11 mouse cellular contexts compared by ENCODE assay signal in the genomic region with DNA sequence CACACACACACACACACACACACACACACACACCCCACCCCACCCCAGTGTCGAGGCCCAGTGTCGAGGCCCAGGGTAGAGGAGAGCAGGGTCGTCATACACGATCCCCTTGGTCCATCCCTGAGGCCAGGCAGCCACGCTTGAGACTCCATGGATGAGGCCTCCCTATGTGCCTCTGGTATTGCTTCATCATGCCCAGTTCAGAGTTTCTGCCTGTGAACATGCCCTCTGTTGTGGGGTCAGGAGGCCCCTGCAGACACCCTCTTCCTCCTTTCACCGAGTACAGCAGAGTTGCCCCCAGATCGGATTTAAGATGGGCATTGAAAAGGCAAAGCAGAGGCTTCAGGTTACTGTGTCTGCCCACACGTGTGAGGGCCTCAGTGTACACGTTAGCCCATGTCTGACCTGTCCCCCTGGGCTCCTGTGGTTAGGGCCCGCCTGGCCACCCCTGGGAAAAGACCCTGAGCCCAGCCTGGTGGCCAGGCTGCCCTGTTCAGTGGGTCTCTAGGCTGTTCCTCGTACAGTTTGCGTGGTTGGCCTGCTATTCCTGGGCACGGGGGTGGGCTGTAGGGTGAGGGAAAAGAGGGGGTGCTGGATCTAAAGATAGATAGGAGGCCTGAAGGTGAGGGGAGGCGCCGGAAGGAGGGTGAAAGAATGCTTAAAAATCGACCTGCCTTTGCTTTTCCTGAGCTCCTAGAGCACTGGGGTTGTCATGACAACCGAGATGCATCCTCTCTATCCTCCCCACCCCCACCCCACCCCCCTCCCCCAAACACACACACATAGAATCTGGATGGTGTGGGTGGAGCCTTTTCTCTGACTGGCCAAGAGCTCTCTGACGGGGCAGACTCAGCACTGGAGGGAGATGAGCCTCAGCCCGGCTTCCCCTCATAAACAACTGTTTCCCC. TPM values are rescaled to one million over a fixed set of nuclear protein-coding genes. Genes with fewer than 3 reads are reported as not detected.
DNase-seq lines count a peak whose midpoint lies in the region; ATAC-seq and TF ChIP-seq lines count a peak whose summit lies in the region.
"Had no signal": no experiment of that assay in that cellular context is flagged by ENCODE, and none has a peak within 500 bp of the region (broad histone marks: within the 10 kb centered on the region; RNA-seq: fewer than 3 reads in every experiment).

No protein-coding gene starts in this region.

- no peak for DNase-seq in heart, adult 2 months
- DNase-seq in mesoderm, embryonic 11.5 days (ENCODE audit: low read depth, low spot score): peak; percentile 60
- DNase-seq in right cerebral cortex, postnatal 10 days (ENCODE audit: low spot score in 2 of 2): peak; percentile 65 to 84
- DNase-seq in kidney, postnatal 4 days: no peak
- DNase-seq in cerebellum, adult 9-10 months: no peak
- DNase-seq: cerebellum, postnatal 10 days had no signal

- no peak overlapping the region for H3K9ac ChIP-seq in heart, embryonic 11.5 days (ENCODE audit: low read depth, low read length)
- no peak overlapping the region for H3K9ac ChIP-seq in heart, adult 2 months (ENCODE audit: low read depth, low read length)
- peak overlapping the region; percentile 28; the same call in 1 of the 2 replicates for H3K9ac ChIP-seq in forebrain, embryonic 13.5 days
- H3K9ac ChIP-seq in heart, embryonic 12.5 days: no peak overlapping the region
- H3K9ac ChIP-seq: liver, embryonic 14.5 days had no signal

- H3K36me3 ChIP-seq in heart, embryonic 11.5 days (ENCODE audit: control insufficient read depth, insufficient read depth, low read length): no peaks in the 10 kb centered on the region
- H3K36me3 ChIP-seq in heart, adult 2 months (ENCODE audit: control insufficient read depth, insufficient read depth, low read length): no peaks in the 10 kb centered on the region
- H3K36me3 ChIP-seq in forebrain, embryonic 13.5 days (ENCODE audit: poor library complexity, severe bottlenecking): no peaks in the 10 kb centered on the region
- no peaks in the 10 kb centered on the region for H3K36me3 ChIP-seq in heart, embryonic 12.5 days

- H3K4me1 ChIP-seq in heart, embryonic 11.5 days (ENCODE audit: control insufficient read depth, insufficient read depth, low read length): no peaks in the 10 kb centered on the region
- no peaks in the 10 kb centered on the region for H3K4me1 ChIP-seq in heart, adult 2 months (ENCODE audit: control insufficient read depth, insufficient read depth, low read length)
- H3K4me1 ChIP-seq in forebrain, embryonic 13.5 days: peaks cover 24% of the 10 kb centered on the region
- no peaks in the 10 kb centered on the region for H3K4me1 ChIP-seq in heart, embryonic 12.5 days (replicated peaks)

- no peaks in the 10 kb centered on the region for H3K79me2 ChIP-seq in heart, adult 2 months (replicated peaks; ENCODE audit: control insufficient read depth, insufficient read depth, low read length)

- no peak overlapping the region for H3K4me2 ChIP-seq in heart, embryonic 11.5 days
- H3K4me2 ChIP-seq in forebrain, embryonic 13.5 days: peak overlapping the region; percentile 25
- no peak overlapping the region for H3K4me2 ChIP-seq in heart, embryonic 12.5 days

- H3K4me3 ChIP-seq in heart, embryonic 11.5 days (ENCODE audit: low read depth, low read length): no peak overlapping the region
- H3K4me3 ChIP-seq in heart, adult 2 months: no peak overlapping the region
- no peak overlapping the region for H3K4me3 ChIP-seq in forebrain, embryonic 13.5 days
- H3K4me3 ChIP-seq in heart, embryonic 12.5 days: no peak overlapping the region

- no peak for TF ChIP-seq CTCF in heart, adult 2 months (IDR thresholded peaks at IDR 0.05)

- 0 out of 2 replicates have a peak, but pooled peaks have one; percentile 8 for ATAC-seq in heart, embryonic 11.5 days (replicated peaks; ENCODE audit: insufficient number of reproducible peaks, low FRiP score, low TSS enrichment)
- ATAC-seq in forebrain, embryonic 13.5 days: peak; percentile 84
- no peak for ATAC-seq in heart, embryonic 12.5 days (ENCODE audit: insufficient number of reproducible peaks, low FRiP score)

- no peak for TF ChIP-seq POLR2A in heart, adult 2 months (IDR thresholded peaks at IDR 0.05; ENCODE audit: insufficient read depth, low read depth, low read length)

- 39% methylated on average over 19 of the region's 19 CpGs for WGBS in heart, embryonic 11.5 days (ENCODE audit: insufficient replicate concordance)
- 41% methylated on average over 19 of the region's 19 CpGs for WGBS in heart, adult 2 months
- 19% methylated on average over 17 of the region's 19 CpGs for WGBS in forebrain, embryonic 13.5 days
- 43% methylated on average over 19 of the region's 19 CpGs for WGBS in heart, embryonic 12.5 days

- intact Hi-C loops in heart, adult 2 months (cut with DNase I): no loop called here

- no peak for TF ChIP-seq EP300 in heart, adult 2 months (IDR thresholded peaks at IDR 0.05; ENCODE audit: insufficient read depth, low read depth, low read length)

- no peak overlapping the region for H3K27ac ChIP-seq in heart, embryonic 11.5 days (ENCODE audit: low read depth, low read length)
- H3K27ac ChIP-seq in heart, adult 2 months: no peak overlapping the region
- 0 out of 2 replicates have a peak overlapping the region, but pooled peaks have one; percentile 44 for H3K27ac ChIP-seq in forebrain, embryonic 13.5 days
- H3K27ac ChIP-seq in heart, embryonic 12.5 days (ENCODE audit: poor library complexity, severe bottlenecking): no peak overlapping the region
- H3K27ac ChIP-seq: kidney, postnatal 0 days; liver, embryonic 14.5 days had no signal

- 0 out of 2 replicates have a peak, but pooled peaks cover 5% of the 10 kb centered on the region for H3K27me3 ChIP-seq in heart, embryonic 11.5 days (ENCODE audit: control insufficient read depth, insufficient read depth, low read length)
- H3K27me3 ChIP-seq in heart, adult 2 months (ENCODE audit: control insufficient read depth, insufficient read depth, low read length): no peaks in the 10 kb centered on the region
- no peaks in the 10 kb centered on the region for H3K27me3 ChIP-seq in forebrain, embryonic 13.5 days
- H3K27me3 ChIP-seq in heart, embryonic 12.5 days (replicated peaks): peaks cover 21% of the 10 kb centered on the region; the same call in 1 of the 2 replicates

- H3K9me3 ChIP-seq in heart, embryonic 11.5 days (replicated peaks; ENCODE audit: control insufficient read depth, low read length): no peaks in the 10 kb centered on the region
- no peaks in the 10 kb centered on the region for H3K9me3 ChIP-seq in forebrain, embryonic 13.5 days (replicated peaks)
- H3K9me3 ChIP-seq in heart, embryonic 12.5 days (replicated peaks): no peaks in the 10 kb centered on the region

RNA-seq across cellular contexts. Expression of a gene that starts 41.7 kb away (rescaled TPM):
- 0.46 and 0.66 TPM in 2 replicates for polyA plus RNA-seq in heart, embryonic 11.5 days (2014; fragmentation: Nextera tagmentation; extraction: Ambion mirVana)
- under 1 TPM in 1 of 2 experiments, not detected in 1; 0.11 TPM for total RNA-seq in heart, adult 2 months (2021)
- 0.09 and 0.10 TPM in 2 replicates for polyA plus RNA-seq in heart, adult 2 months (2012; rRNA removed)
- polyA plus RNA-seq in forebrain, embryonic 13.5 days (2015; fragmentation: Nextera tagmentation; extraction: Ambion mirVana): 34.9 and 36.7 TPM in 2 replicates
- polyA plus RNA-seq in heart, embryonic 12.5 days (2016; fragmentation: Nextera tagmentation; extraction: Ambion mirVana): 0.27 and 0.31 TPM in 2 replicates
- polyA plus RNA-seq: liver, embryonic 14.5 days had no signal

RNA-seq across cellular contexts. Expression of a gene that starts 58.3 kb away (rescaled TPM):
- 31.0 and 31.1 TPM in 2 replicates for polyA plus RNA-seq in heart, embryonic 11.5 days (2014; fragmentation: Nextera tagmentation; extraction: Ambion mirVana)
- 10 to 100 TPM; 11.2 to 12.6 TPM for total RNA-seq in heart, adult 2 months (2021)
- 9.6 and 11.0 TPM in 2 replicates for polyA plus RNA-seq in heart, adult 2 months (2012; rRNA removed)
- polyA plus RNA-seq in forebrain, embryonic 13.5 days (2015; fragmentation: Nextera tagmentation; extraction: Ambion mirVana): 44.3 and 50.6 TPM in 2 replicates
- polyA plus RNA-seq in heart, embryonic 12.5 days (2016; fragmentation: Nextera tagmentation; extraction: Ambion mirVana): 27.7 and 28.2 TPM in 2 replicates

Comparison
In these comparisons a context has a peak if more than half of its experiments do, and no peak if none do; other contexts are left out.
1. DNase-seq: peak in mesoderm, embryonic 11.5 days (single experiment) and right cerebral cortex, postnatal 10 days (2 of 2); none in heart, adult 2 months (0 of 2), kidney, postnatal 4 days (0 of 2) and cerebellum, adult 9-10 months (single experiment).
2. RNA of a gene that starts 41.7 kb away (polyA plus RNA-seq): 34.9 to 36.7 TPM in forebrain, embryonic 13.5 days; 0.46 to 0.66 TPM in heart, embryonic 11.5 days, 0.27 to 0.31 TPM in heart, embryonic 12.5 days and 0.09 to 0.10 TPM in heart, adult 2 months; every median in the first group is over 10 times any median in the second.